Mouse (Mus musculus) heart, adult 2 months (tissue): ENCODE results near the gene Slc39a11.

Source experiments
- CTCF ChIP-seq: fragments of 200-600 bp; IDR thresholded peaks from 2 replicates; pipeline ENCODE4 v1.8.1; 2022; ENCODE audit warnings: antibody characterized with exemption, mild to moderate bottlenecking, moderate library complexity
- POLR2A ChIP-seq: fragments of 200-500 bp; IDR thresholded peaks from 2 replicates; pipeline ENCODE4 v1.6.1; 2011; ENCODE audit warnings: mild to moderate bottlenecking, low read depth, low read length, control low read depth; ENCODE audit not compliant: insufficient read depth

DNA sequence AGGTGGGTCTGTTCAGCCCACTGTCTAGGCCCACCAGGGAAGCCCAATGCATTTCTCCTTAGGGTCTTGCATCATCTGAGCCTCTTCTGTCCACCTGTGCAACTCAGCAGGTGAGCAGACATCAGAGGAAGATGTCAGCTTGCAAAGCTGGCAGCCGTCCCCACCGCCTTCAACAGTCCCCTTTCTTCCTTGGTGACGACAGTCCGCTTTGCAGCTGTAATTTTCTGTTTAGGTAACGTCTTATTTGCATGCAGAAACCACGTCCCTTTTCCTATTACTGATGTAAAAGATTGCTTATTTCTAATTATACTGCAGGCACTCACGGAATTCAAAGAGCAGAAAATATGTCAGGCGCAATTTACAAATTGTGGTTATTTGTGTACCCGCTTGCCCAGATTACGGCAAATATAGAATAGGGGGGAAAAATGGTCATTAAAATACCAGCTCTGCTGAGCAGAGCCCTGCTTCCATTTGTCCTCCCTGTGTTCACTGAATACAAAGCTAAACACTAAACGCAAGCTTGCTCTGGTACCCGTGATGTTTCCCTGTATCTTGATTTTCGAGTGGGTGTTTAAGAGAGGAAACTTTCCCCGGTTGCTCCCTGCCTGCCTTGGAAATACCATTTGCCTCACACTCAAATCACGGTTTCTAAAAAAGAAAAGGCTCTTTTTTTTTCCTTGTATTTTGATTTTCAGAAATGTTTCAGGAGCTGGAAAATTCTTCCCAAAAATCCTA lies 230.8 kb downstream of the Slc39a11 start:
- TF ChIP-seq CTCF, result no peak
- no peak for TF ChIP-seq POLR2A
